Mouse (Mus musculus) brown adipose tissue, adult 24 weeks (tissue): ENCODE measurements around the gene Nol12. TPM values are rescaled to one million over a fixed set of nuclear protein-coding genes. Genes with fewer than 3 reads are reported as not detected.

Source experiments
- H3K27ac ChIP-seq: fragments of 200-500 bp; replicated peaks from 2 replicates; pipeline ENCODE4 v1.5.1; 2012; ENCODE audit warnings: low read depth, mild to moderate bottlenecking, low read length
- H3K4me1 ChIP-seq: fragments of 200-500 bp; 2 replicates; pipeline ENCODE4 v1.6.1; 2012; ENCODE audit warnings: low read length, mixed read lengths; ENCODE audit not compliant: control insufficient read depth, insufficient read depth, insufficient read length
- H3K4me3 ChIP-seq: fragments of 200-500 bp; 2 replicates; pipeline ENCODE4 v1.5.1; 2012; ENCODE audit warnings: low read depth, mild to moderate bottlenecking, low read length, moderate library complexity; ENCODE audit not compliant: insufficient read depth
- polyA plus RNA-seq: library from polyadenylated mRNA; stranded (reverse); fragments of >200 nt; gene quantifications from 2 replicates; pipeline ENCODE4 v1.2.4, GENCODE M21; 2012; ENCODE audit not compliant: missing spikeins, insufficient read depth, insufficient read length

Gene Nol12
- polyA plus RNA-seq, 1 experiment, result 22.6 TPM

DNA sequence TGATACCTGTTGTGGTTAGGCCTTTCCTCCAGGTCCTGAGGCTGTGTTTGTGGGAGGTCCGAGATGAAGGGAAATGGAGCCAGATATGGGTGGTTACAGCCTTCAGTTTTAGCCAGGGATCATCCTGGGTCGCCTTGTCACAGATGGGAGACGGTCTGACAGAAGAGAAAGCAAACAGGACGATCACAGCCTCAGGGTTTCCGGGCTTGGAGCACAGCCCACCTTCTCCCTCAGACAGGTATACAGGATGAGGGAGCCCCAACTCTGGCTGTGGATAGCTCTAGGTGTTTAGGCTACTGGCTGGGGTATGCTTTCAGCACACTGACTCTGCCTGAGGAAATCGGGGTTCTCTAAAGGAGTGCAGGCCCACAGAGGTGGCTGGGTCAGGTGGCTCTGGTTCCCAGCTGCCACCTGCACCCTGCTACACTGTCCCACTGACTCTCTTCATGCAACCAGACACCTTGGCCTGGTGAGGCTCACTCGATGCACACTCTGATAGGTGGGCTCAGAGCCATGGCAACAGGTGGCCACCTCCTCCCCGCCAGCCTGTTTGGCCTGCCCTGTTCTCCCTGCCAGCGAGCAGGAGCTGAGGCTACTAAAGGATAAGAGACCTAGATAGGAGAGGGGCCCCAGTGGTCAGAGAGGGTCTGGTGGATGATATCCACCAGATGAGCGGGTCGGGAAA lies 51.9 kb downstream of the Nol12 start:
- Histone ChIP-seq H3K27ac (no peak overlapping the region), H3K4me3 (no peak overlapping the region), H3K4me1 (peaks cover 11% of the 10 kb centered on the region)

DNA sequence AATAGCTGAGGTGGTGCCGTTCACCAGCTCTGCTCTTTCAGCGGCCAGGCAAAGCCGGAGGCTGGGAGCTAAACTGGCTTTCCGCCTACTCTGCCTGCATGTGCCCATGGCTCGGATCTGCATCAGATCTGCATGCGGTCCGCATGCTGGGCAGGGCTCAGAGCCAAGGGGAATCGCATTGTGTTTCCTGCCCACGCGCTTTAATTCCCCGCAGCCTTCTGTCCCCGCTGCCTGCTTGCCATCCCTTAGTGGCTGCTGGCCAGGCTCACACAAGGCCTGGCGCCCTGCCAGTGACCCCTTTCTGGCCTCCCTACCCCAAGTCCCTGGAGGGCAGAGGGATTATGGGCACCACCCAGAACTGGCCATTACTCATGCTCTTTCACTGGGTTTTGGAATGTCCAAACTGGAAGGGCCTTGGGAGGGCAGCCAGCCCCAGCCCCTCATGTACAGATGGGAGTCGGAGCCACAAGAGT lies 53.8 kb downstream of the Nol12 start:
- Histone ChIP-seq H3K4me1 (peaks cover 11% of the 10 kb centered on the region), H3K4me3 (no peak overlapping the region), H3K27ac (no peak overlapping the region)

DNA sequence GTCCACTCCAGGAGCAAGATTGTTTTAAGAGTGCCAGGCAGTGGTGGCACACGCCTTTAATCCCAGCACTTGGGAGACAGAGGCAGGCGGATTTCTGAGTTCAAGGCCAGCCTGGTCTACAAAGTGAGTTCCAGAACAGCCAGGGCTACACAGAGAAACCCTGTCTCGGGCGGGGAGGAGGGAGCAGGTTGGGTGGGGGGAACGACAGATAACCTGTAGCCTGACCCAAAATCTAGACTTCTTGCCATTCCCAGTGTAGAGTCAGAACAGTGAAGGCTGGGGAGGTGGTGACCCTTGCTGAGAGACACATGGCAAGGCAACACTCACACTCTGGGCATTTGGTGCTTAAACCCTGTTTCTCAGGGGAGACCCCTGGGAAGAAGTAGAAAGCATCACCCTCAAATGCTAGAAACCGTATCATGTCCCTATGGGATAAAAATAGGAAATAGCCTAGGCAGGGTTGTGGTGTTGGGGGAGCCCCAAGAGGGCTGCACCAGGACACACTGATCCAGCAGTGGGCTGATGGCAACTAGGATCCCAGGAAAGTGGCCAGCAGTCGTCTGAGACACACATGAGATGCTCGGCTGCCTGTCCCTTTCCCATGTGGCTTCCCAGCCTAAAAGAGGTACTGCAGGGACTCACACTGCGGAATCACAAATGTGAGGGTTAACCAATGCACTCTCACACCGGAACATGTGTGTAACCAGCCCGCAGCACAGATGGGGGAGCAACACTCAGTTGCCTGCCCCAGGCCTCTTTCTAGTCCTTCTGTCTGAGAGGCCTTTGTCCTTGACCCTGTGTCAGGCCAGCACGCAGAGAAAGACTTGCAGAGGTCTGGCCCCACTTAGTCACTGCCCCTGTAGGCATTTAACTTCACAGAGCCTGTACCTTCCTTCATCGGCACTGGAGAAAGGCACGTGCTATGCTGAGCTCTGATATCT lies 54.7 kb downstream of the Nol12 start:
- Histone ChIP-seq H3K4me3 (no peak overlapping the region), H3K27ac (no peak overlapping the region), H3K4me1 (peaks cover 10% of the 10 kb centered on the region)

DNA sequence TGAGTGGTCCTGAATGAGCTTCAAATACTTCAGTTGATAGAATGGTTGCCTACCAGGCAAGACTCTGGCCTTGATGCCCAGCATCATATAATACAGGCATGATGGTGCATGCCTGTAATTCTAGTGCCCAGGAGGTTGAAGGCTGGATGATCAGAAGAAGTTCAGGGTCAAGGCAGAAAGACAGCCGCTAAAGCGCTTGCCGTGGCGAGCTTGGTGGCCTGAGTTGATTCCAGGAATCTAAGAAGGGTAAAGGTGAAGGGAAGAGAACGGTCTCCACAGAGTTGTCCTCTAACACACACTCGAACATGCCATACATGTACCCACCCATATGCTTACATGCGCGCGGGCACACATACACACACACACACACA lies 55.3 kb downstream of the Nol12 start:
- Histone ChIP-seq H3K27ac (no peak overlapping the region), H3K4me3 (no peak overlapping the region), H3K4me1 (peaks cover 8% of the 10 kb centered on the region)

DNA sequence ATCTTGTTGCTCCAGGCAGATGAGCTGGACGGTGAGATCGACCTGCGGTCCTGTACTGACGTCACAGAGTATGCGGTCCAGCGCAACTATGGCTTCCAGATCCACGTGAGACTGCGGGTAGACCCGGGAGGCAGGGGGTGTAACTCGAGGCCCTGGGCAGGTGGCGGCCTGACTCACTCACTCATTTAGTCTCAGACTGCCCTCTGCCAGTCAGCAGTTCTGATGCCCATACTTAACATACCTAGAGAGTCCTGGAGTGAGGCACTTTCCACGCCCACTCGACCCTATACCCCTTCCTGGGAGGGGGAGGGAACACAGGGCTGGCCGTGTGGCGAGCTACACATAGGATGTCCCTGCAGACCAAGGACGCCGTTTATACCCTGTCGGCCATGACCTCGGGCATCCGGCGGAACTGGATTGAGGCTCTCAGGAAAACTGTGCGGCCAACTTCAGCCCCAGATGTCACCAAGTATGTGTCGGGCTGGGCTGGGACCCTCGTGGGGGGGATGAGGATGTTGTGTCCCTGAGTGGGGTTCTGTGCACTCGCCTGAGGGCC lies 56.3 kb downstream of the Nol12 start:
- Histone ChIP-seq H3K4me3 (no peak overlapping the region), H3K4me1 (peaks cover 16% of the 10 kb centered on the region), H3K27ac (no peak overlapping the region)

DNA sequence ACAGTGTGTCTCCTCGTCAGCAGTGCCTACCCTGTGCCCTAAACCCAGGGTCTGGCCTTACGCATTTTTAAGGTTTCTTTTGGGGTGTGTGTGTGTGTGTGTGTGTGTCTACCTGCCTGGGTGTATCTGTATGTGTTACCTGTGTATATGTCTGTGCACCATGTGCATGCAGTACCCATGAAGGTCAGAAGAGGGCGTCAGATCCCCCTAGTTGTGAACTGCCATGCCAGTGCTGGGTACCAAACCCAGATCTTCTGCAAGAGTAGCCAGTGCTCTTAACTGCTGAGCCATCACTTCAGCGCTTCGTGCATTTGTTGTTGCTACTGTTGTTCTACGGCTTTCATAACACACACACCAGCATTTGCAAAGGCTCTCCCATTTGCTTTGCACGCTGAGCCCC lies 57.5 kb downstream of the Nol12 start:
- H3K4me1 ChIP-seq, result peaks cover 23% of the 10 kb centered on the region
- no peak overlapping the region for H3K27ac ChIP-seq
- no peak overlapping the region for H3K4me3 ChIP-seq

DNA sequence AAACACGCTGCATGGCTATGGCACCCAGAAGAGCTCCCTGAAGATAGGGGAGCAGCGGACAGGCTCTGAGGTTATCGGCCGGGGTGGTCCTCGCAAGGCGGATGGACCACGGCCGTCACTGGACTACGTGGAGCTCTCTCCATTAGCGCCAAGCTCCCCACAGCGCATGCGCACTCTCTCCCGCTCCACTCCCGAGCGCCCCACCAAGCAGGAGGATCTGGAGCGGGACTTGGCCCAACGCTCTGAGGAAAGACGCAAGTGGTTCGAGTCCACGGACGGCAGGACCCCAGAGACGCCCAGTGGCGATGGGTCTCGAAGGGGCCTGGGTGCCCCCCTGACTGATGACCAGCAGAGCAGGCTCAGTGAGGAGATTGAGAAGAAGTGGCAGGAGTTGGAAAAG lies 58.2 kb downstream of the Nol12 start:
- Histone ChIP-seq H3K27ac (no peak overlapping the region), H3K4me3 (no peak overlapping the region), H3K4me1 (peaks cover 23% of the 10 kb centered on the region)

Other genes starting within 250 kb of the Nol12 start
- not detected in 2 replicates for gene Elfn2, start 216.2 kb upstream of the Nol12 start, polyA plus RNA-seq
- 12.0 and 20.7 TPM in 2 replicates for gene Mfng, start 161.5 kb upstream of the Nol12 start, polyA plus RNA-seq
- gene Card10, start 131.9 kb upstream of the Nol12 start, polyA plus RNA-seq, result 3.9 and 4.8 TPM in 2 replicates
- gene Cdc42ep1, start 92.3 kb upstream of the Nol12 start, polyA plus RNA-seq, result 18.4 and 21.7 TPM in 2 replicates
- not detected in 2 replicates for gene Lgals2, start 79.4 kb upstream of the Nol12 start, polyA plus RNA-seq
- 23.7 and 29.1 TPM in 2 replicates for gene Gga1, start 57.7 kb upstream of the Nol12 start, polyA plus RNA-seq
- gene Gm49510, start 35.3 kb upstream of the Nol12 start, polyA plus RNA-seq, result not detected in 2 replicates
- 2.2 and 3.3 TPM in 2 replicates for gene Sh3bp1, start 35.2 kb upstream of the Nol12 start, polyA plus RNA-seq
- gene Pdxp, start 21.0 kb upstream of the Nol12 start, polyA plus RNA-seq, result 0.67 and 1.3 TPM in 2 replicates
- 2,169 and 2,213 TPM in 2 replicates for gene Lgals1, start 8.2 kb upstream of the Nol12 start, polyA plus RNA-seq
- 19.0 and 24.7 TPM in 2 replicates for gene Triobp, start 12.8 kb downstream of the Nol12 start, polyA plus RNA-seq
- gene H1f0, start 93.5 kb downstream of the Nol12 start, polyA plus RNA-seq, result 128 and 153 TPM in 2 replicates
- gene Galr3, start 107.0 kb downstream of the Nol12 start, polyA plus RNA-seq, result not detected in 2 replicates
- gene Ankrd54, start 128.0 kb downstream of the Nol12 start, polyA plus RNA-seq, result 5.7 and 8.7 TPM in 2 replicates
- 177 and 198 TPM in 2 replicates for gene Eif3l, start 140.2 kb downstream of the Nol12 start, polyA plus RNA-seq
- 20.2 and 21.8 TPM in 2 replicates for gene Micall1, start 174.0 kb downstream of the Nol12 start, polyA plus RNA-seq
- gene Polr2f, start 206.1 kb downstream of the Nol12 start, polyA plus RNA-seq, result 173 and 185 TPM in 2 replicates
- gene 1700088E04Rik, start 206.3 kb downstream of the Nol12 start, polyA plus RNA-seq, result 2.1 TPM in 1 of 2 replicates, not detected in the other
- 0.48 and 1.5 TPM in 2 replicates for gene Sox10, start 230.3 kb downstream of the Nol12 start, polyA plus RNA-seq